Mouse (Mus musculus): ENCODE results near the gene Gpn2.

Gene Gpn2

DNA sequence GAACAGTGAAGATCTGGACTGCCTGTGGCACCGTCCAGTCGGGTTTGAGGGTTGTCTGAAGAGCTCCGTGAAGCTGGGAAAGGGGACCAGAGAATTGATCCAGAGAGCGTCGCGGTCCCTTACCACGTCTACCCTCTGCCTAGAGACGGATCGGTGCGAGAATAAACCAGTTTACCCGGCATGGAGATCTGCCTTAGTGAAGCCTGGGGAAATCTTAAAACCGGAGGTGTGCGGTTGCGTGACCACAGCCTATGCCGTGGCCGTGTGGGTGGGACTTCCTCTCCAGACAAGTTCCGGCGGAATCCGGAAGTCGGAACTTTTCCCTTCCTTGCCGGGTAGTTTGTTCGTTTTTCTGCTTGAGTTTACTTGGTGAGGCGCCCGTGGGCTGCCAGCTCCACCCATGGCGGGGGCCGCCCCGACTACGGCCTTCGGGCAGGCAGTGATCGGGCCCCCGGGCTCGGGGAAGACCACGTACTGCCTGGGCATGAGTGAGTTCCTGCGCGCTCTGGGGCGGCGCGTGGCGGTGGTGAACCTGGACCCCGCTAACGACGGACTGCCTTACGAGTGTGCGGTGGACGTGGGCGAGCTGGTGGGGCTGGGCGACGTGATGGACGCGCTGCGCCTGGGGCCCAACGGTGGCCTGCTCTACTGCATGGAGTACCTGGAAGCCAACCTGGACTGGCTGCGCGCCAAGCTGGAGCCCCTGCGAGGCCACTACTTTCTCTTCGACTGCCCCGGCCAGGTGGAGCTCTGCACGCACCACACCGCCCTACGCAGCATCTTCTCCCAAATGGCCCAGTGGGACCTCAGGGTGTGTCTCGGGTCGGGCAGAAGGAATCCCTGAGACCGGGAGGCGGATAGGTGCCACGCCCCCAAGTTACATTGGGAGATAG, at the start of gene Gpn2:
Gene Gpn2 (plus strand): TSS at position 304 of the 893 bp plus-strand sequence.
- peak; percentile 90 for DNase-seq (ENCODE audit: low spot score)

GRCm38 (mm10) chr4:133536081-133536480, 48.1 kb upstream of the Gpn2 start:
- DNase-seq (ENCODE audit: low spot score) = no peak

DNA sequence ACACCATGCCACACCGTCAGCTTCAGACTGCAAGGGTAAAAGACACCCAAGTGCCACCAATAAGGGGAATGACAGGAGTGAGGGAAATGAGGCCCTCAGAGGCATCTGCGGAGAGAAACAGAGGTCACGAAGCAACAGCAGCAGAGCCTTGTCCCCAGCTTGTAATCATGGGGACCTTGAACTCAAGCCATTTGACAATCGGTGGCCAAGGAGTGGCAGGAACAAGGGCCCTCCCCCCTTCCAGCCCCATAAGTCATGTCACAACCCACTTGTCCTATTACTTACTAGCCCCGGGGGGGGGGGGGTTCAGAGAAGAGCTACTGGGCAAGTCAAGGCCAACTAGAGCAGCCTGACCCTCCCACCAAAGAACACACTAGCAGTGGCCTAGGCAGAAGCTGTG, 47.5 kb upstream of the Gpn2 start:
- DNase-seq (ENCODE audit: low spot score) = no peak

GRCm38 (mm10) chr4:133545272-133546231, 38.6 kb upstream of the Gpn2 start, which contains the start of gene Nudc:
TSS of gene Nudc (minus strand) at chr4:133545996.
- DNase-seq (ENCODE audit: low spot score) = peak; percentile 99

DNA sequence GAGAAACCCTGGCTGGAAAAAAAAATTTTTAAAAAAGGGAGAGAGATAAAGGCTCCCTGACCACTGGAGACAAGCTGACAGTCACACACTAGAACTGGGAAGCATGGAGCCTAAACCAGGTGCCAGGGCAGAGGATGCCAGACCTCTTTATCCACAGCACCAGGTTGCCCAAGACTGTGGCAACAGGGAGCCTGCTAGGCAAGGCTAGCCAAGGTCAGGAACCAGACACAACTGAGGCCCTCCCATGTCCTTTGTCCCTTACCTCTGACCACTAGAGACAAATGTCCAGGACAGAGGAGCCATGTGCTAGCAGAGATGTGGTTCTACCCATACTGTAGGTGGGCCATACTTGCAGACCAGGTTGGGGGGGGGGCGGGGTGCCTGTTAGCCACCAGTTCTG, 32.1 kb upstream of the Gpn2 start:
- DNase-seq (ENCODE audit: low spot score) = no peak

DNA sequence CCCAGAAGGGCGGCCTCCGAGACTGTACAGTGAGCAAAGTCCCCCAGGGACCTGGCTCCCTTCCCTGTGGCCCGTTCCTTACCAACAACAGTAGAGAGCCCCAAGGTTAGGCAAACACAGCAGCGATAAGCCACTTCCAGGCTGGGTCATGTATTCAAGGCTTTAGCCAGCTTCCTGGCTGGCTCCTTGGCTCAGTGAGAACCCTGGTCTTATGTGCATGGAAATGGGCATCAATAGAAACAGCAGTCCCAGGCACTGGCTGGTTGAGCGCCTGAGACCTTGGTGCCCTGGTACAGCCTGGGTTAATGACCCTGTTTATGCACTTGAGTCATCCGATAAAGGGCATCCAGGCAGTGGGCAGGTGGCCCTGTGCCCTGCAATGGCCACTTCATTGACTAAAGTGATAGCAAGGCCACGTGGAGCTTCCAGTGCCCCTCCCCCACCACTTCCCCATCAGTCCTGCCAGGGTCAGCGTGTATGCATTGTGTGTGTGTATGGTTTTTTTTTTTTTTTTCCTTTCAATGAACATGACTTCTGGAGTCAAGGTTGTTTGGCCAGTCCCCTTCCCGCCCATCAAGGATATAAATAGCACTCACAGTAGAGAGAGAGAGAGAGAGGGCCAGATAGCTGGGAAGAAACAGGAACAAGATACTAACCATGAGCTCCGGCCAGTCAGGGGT, 31.3 kb upstream of the Gpn2 start, which contains the start of gene Nr0b2:
Gene Nr0b2 (plus strand): TSS at position 609 of the 680 bp plus-strand sequence.
- DNase-seq (ENCODE audit: low spot score) = no peak

DNA sequence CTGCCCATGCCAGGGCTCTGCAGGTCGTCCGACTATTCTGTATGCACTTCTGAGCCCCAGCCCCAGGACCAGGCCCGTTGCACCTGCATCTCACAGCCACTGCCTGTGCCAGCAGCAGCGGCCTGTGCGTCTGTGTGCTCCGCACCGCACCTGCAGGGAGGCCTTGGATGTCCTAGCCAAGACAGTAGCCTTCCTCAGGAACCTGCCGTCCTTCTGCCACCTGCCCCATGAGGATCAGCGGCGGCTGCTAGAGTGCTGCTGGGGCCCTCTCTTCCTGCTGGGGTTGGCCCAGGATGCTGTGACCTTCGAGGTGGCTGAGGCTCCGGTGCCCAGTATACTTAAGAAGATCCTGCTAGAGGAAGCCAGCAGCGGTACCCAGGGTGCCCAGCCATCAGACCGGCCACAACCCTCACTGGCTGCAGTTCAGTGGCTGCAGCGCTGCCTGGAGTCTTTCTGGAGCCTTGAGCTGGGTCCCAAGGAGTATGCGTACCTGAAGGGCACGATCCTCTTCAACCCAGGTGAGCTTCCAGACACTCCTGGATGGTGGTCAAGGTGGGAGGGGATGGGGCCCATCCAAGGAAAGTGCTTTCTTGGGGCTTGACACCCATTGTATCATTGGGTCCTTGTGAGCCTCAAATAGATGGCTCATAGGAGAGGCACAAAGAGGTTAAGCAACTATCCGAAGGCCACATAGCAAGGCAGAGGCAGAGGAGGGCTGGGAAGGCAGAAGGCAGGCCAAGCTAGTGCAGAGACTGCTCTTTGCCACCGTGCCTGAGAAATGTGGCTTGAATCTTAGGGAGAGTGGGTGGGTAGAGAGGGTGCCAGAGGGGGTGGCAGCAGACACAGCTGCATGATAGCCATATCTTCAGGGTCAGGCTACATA, 30.5 kb upstream of the Gpn2 start:
- DNase-seq (ENCODE audit: low spot score) = no peak

DNA sequence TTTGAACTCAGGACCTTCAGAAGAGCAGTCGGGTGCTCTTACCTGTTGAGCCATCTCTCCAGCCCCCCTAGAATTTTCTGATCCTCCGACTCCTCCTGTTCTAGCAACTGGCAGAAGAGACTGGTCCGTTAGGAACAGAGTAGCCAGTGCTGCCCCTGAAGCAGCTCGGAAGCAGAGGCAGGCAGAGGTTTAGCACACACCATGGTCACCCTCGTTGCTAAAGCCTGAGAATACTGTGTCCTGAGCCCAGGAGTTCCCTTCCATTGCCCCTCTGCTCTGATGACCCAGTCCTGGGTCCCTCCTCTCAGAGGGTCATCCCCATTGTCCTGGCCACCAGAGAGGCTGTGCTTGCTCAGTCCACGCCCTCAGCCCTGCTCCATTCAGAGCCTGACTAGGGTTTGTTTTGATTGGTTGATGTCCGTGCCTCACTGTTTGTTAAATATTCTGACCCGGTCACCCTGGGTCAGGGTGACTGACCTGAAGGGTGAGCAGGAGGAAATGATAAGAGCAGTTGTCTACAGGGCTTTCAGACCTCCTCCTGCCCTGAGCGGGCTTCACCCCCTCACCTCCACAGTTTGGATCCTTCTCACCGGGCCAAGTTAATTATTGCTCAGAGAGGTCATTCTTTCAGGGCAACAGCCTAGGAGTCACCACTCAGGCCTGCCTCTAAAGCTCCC, 27.0 kb upstream of the Gpn2 start:
- peak; percentile 69 for DNase-seq (ENCODE audit: low spot score)

DNA sequence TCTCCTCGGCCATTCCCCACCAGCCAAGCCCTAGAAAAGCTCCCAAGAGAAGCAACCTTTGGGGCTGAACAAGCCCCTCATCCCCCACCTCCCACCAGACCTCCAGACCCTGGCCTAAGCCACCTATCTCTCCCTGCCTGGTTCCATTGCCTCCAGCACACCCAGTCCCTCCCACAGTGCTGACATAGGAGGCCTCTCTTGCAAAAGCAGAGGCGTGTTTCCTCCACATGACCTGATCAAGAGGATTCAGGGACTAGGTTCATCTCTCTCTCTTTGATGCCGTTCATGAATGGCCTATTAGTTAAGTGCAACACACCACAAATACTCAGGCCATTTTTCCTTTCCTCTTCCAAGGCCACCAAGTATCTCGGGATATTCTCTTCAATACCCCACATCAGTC, 24.3 kb upstream of the Gpn2 start:
- DNase-seq (ENCODE audit: low spot score) = no peak

GRCm38 (mm10) chr4:133561622-133562021, 22.5 kb upstream of the Gpn2 start:
- no peak for DNase-seq (ENCODE audit: low spot score)

DNA sequence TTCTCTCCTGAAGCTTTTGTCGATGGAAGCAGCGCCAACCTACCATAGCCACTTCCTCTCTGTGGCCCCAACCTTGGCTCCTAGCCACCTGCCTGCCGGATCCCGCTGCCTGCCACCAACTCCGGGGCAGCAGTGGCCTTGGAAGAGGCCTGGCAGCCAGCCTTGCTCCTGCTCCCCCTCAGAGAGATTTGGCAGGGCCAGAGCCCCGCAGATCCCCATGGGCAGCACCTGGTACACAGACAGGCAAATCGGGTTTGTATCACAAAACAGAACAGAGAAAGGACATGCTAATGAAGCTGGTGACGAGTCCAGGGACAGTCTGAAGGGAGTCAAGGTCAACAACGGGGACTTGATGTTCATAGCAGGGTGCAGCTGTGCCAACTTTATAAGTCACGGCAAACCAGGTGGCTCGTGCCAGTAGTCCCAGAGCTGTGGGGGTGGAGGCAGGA, 21.0 kb upstream of the Gpn2 start:
- no peak for DNase-seq (ENCODE audit: low spot score)

DNA sequence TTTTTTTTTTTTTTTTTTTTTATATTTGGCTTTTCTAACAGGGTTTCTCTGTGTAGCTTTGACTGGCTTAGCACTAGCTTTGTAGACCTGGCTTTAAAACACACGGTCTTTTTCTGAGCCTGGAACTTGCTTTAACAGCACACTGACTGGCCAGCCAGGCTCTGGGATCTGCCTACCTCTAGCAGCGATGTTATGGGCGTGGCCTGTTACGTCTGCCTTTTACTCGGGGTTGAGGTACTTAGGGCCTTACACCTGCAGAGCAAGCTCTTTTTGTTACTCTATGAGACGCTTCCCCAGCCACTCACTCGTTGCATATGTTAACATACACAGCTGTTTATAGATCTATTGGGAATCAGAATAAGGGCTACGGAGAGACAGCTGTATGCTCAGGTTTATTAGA, 16.9 kb upstream of the Gpn2 start:
- no peak for DNase-seq (ENCODE audit: low spot score)

GRCm38 (mm10) chr4:133569291-133570065, 14.7 kb upstream of the Gpn2 start:
- DNase-seq (ENCODE audit: low spot score) = no peak

DNA sequence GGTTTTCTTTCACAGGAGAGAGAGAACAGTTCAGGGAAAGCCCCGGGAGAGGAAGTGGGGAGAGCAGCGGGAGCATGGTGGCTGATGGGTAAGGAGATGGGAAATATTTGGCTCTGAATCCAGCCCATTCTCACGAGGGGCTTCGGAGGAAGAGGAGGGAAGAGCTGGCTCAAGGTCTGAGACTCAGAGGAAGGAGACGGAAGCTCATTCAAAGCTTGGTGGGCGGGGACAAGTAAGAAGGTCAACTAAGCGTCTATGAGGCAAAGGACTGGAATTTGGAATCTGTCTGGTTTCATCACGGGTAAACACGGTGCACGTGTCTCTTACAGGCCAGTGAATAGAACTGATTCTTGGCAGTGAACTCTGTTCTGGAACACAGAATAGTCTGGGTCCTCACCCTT, 14.1 kb upstream of the Gpn2 start:
- no peak for DNase-seq (ENCODE audit: low spot score)

- DNase-seq (ENCODE audit: low spot score) = peak; percentile 99
Measured at GRCm38 (mm10) chr4:133574070-133574842, 9.9 kb upstream of the Gpn2 start, which contains the start of gene Gpatch3. TSS of gene Gpatch3 (plus strand) at chr4:133574745.

- DNase-seq (ENCODE audit: low spot score) = no peak
Measured at GRCm38 (mm10) chr4:133574843-133575202, 9.3 kb upstream of the Gpn2 start.

DNA sequence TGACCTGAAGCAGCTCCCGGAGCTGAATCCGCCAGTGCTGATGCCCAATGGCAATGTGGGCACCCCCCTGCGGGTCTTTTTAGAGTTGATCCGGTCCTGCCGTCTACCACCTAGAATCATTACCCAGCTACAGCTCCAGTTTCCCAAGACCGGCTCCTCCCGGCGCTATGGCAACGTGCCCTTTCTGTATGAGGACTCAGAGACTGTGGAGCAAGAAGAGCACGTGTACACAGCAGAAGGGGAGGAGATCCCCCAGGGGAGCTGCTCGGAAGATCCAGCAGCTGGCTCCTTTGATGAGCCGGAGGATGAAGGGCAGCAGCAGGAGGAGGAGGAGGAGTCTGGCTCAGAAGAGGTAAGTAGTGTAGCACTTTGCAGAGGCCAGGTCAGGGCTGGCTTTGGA, 6.2 kb upstream of the Gpn2 start:
- no peak for DNase-seq (ENCODE audit: low spot score)

- no peak for DNase-seq (ENCODE audit: low spot score)
Measured at GRCm38 (mm10) chr4:133583690-133584058, 488 bp upstream of the Gpn2 start.

DNA sequence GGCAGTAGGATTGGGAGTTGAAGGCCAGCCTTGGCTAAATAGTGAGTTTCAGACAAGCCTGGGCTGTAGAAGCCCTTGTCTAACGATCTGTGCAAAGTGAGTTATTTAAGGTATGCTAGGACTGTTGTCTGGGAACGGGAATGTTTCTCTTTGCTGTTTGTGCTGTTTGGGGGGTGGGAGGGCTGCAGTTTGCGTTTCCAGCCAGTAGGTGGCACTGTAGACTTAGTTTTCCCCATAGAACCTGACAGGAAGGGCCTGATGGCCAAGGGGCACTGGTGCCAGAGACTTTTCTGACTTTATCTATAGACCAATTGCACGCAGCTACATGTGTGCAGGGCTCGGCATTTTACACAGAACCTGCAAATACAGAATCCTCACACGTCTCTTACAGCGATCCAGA, 8.4 kb downstream of the Gpn2 start:
- peak; percentile 79 for DNase-seq (ENCODE audit: low spot score)

All from embryo, embryonic 10 days (tissue).